Mouse (Mus musculus): ENCODE results near the gene Apoc3. TPM values are rescaled to one million over a fixed set of nuclear protein-coding genes. Genes with fewer than 3 reads are reported as not detected.

Apoc3 gene
- polyA plus RNA-seq, 1 experiment: 4,906 TPM

DNA sequence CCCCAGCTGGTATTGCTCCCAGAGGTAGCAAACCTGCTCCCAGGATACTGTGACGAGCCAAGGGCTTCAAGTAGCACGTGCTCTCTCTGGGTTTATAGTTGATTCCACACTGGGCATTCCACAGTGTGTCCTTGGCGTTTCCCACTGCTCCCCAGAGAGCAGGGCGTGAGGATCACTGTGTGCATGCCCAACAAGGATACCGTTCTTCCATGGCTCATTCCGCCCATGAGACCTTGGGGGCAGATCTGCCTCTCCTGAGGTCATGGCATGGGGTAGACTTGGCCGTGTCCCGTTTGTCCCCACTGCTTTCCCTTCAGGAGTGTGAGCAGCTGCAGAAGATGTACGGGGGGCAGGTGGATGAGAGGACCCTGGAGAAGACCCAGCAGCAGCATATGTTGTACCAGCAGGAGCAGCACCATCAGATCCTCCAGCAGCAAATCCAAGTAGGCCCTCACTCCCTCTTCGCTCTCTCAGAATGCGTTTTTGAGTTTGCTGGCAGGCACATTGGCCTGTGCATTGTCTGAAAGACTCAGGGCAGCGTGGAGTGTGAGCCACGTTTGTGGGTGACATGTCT lies 26.9 kb downstream of the Apoc3 start:
- H3K4me3 ChIP-seq (ENCODE audit: low read depth, low read length): no peak overlapping the region
- peaks cover 26% of the 10 kb centered on the region for H3K4me1 ChIP-seq (ENCODE audit: control insufficient read depth, insufficient read depth, insufficient read length, low read length)
- peaks cover 27% of the 10 kb centered on the region for H3K36me3 ChIP-seq (ENCODE audit: control insufficient read depth, insufficient read depth, low read length)
- no peak for TF ChIP-seq POLR2A (IDR thresholded peaks at IDR 0.05; ENCODE audit: low read depth, low read length)
- TF ChIP-seq CTCF (IDR thresholded peaks at IDR 0.05; ENCODE audit: extremely low read depth, insufficient read length, insufficient replicate concordance, low read depth, low read length): no peak
- H3K27ac ChIP-seq (ENCODE audit: insufficient read depth, low read depth, low read length): no peak overlapping the region
- 92% methylated on average over 13 of the region's 13 CpGs for WGBS
- no peaks in the 10 kb centered on the region for H3K27me3 ChIP-seq (ENCODE audit: control insufficient read depth, insufficient read depth, low read length)

- Histone ChIP-seq H3K27me3 (ENCODE audit: control insufficient read depth, insufficient read depth, low read length) (no peaks in the 10 kb centered on the region), H3K36me3 (ENCODE audit: control insufficient read depth, insufficient read depth, low read length) (peaks cover 27% of the 10 kb centered on the region), H3K4me3 (ENCODE audit: low read depth, low read length) (no peak overlapping the region), H3K27ac (ENCODE audit: insufficient read depth, low read depth, low read length) (peak overlapping the region; percentile 87), H3K4me1 (ENCODE audit: control insufficient read depth, insufficient read depth, insufficient read length, low read length) (peaks cover 26% of the 10 kb centered on the region)
- 79% methylated on average over 6 of the region's 6 CpGs for WGBS
- no peak for TF ChIP-seq CTCF (IDR thresholded peaks at IDR 0.05; ENCODE audit: extremely low read depth, insufficient read length, insufficient replicate concordance, low read depth, low read length)
- no peak for TF ChIP-seq POLR2A (IDR thresholded peaks at IDR 0.05; ENCODE audit: low read depth, low read length)
These were observed 28.0 kb downstream of the Apoc3 start for GRCm38 (mm10) chr9:46207501-46207869.

DNA sequence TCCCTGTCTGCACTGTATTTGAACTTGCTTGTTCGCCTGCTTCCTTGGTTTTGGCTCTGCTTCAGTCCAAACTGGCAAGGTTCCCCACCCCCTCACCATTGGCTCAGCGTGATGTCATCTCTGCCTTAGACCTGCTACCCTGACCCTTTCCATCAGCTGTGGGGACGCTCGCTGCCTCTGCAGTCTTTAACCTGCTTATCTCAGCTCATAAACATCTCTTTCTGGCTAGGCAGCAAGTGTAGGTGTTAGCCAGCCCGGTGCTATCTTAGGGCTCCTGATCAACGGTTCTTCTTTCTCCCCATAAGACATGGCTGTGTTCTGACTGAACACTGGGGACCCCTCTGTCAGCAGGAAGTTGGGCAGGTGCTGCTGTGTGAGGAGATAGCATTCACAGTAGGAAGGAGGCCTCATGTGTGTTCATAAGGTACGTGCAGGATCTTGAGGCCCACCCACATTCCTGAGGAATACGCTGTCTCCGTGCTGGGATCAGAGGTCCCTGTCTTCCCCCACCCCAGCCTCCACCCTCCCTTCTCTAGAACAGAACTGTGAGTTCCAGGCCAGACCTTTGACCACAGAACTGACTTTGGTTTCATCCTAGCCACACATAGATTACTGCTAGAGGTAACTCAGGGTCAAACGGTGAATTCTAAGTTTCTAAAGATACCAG lies 28.5 kb downstream of the Apoc3 start:
- TF ChIP-seq POLR2A (IDR thresholded peaks at IDR 0.05; ENCODE audit: low read depth, low read length) (peak; percentile 31; the same call in 1 of the 2 replicates), CTCF (IDR thresholded peaks at IDR 0.05; ENCODE audit: extremely low read depth, insufficient read length, insufficient replicate concordance, low read depth, low read length) (no peak)
- 25% methylated on average over 10 of the region's 10 CpGs for WGBS
- Histone ChIP-seq H3K36me3 (ENCODE audit: control insufficient read depth, insufficient read depth, low read length) (peaks cover 26% of the 10 kb centered on the region), H3K27me3 (ENCODE audit: control insufficient read depth, insufficient read depth, low read length) (no peaks in the 10 kb centered on the region), H3K4me1 (ENCODE audit: control insufficient read depth, insufficient read depth, insufficient read length, low read length) (peaks cover 26% of the 10 kb centered on the region), H3K4me3 (ENCODE audit: low read depth, low read length) (no peak overlapping the region), H3K27ac (ENCODE audit: insufficient read depth, low read depth, low read length) (peak overlapping the region; percentile 94)

GRCm38 (mm10) chr9:46199609-46200008 lies 35.8 kb downstream of the Apoc3 start:
- 56% methylated on average over 2 of the region's 2 CpGs for WGBS
- peaks cover 9% of the 10 kb centered on the region; the same call in 1 of the 2 replicates for H3K4me1 ChIP-seq (ENCODE audit: control insufficient read depth, insufficient read depth, insufficient read length, low read length)
- H3K4me3 ChIP-seq (ENCODE audit: low read depth, low read length): no peak overlapping the region
- TF ChIP-seq CTCF (IDR thresholded peaks at IDR 0.05; ENCODE audit: extremely low read depth, insufficient read length, insufficient replicate concordance, low read depth, low read length) (no peak), POLR2A (IDR thresholded peaks at IDR 0.05; ENCODE audit: low read depth, low read length) (no peak)
- H3K36me3 ChIP-seq (ENCODE audit: control insufficient read depth, insufficient read depth, low read length): peaks cover 42% of the 10 kb centered on the region
- no peak overlapping the region for H3K27ac ChIP-seq (ENCODE audit: insufficient read depth, low read depth, low read length)
- H3K27me3 ChIP-seq (ENCODE audit: control insufficient read depth, insufficient read depth, low read length): no peaks in the 10 kb centered on the region

DNA sequence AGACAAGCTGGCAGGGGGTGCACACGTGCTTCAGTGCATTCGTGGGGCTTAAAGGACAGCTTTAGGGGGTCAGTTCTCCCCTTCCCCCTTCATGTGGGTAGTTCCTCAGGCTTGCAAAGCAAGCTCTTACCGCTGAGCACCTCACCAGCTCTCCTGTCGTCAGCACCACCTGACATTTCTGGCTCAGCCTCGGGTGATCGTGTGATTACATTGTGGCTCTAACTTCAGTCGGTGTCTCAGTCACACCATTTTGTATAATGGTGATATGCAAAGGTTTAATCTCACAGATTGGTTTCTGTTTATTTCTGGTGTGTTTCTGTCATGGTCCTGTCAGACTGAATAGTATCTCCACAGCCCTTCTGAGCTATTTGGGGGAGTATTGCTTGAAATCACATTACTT lies 36.5 kb downstream of the Apoc3 start:
- H3K27ac ChIP-seq (ENCODE audit: insufficient read depth, low read depth, low read length): no peak overlapping the region
- H3K4me3 ChIP-seq (ENCODE audit: low read depth, low read length): no peak overlapping the region
- peaks cover 46% of the 10 kb centered on the region for H3K36me3 ChIP-seq (ENCODE audit: control insufficient read depth, insufficient read depth, low read length)
- TF ChIP-seq POLR2A (IDR thresholded peaks at IDR 0.05; ENCODE audit: low read depth, low read length) (no peak), CTCF (IDR thresholded peaks at IDR 0.05; ENCODE audit: extremely low read depth, insufficient read length, insufficient replicate concordance, low read depth, low read length) (no peak)
- no peaks in the 10 kb centered on the region for H3K27me3 ChIP-seq (ENCODE audit: control insufficient read depth, insufficient read depth, low read length)
- peaks cover 5% of the 10 kb centered on the region; the same call in 1 of the 2 replicates for H3K4me1 ChIP-seq (ENCODE audit: control insufficient read depth, insufficient read depth, insufficient read length, low read length)
- 86% methylated on average over 7 of the region's 7 CpGs for WGBS

GRCm38 (mm10) chr9:46198461-46198860 lies 37.0 kb downstream of the Apoc3 start:
- H3K27ac ChIP-seq (ENCODE audit: insufficient read depth, low read depth, low read length): no peak overlapping the region
- no peak overlapping the region for H3K4me3 ChIP-seq (ENCODE audit: low read depth, low read length)
- WGBS: 82% methylated on average over 9 of the region's 9 CpGs
- H3K36me3 ChIP-seq (ENCODE audit: control insufficient read depth, insufficient read depth, low read length): peaks cover 46% of the 10 kb centered on the region
- TF ChIP-seq CTCF (IDR thresholded peaks at IDR 0.05; ENCODE audit: extremely low read depth, insufficient read length, insufficient replicate concordance, low read depth, low read length) (no peak), POLR2A (IDR thresholded peaks at IDR 0.05; ENCODE audit: low read depth, low read length) (no peak)
- no peaks in the 10 kb centered on the region for H3K27me3 ChIP-seq (ENCODE audit: control insufficient read depth, insufficient read depth, low read length)
- H3K4me1 ChIP-seq (ENCODE audit: control insufficient read depth, insufficient read depth, insufficient read length, low read length): peaks cover 5% of the 10 kb centered on the region; the same call in 1 of the 2 replicates

- H3K4me3 ChIP-seq (ENCODE audit: low read depth, low read length): no peak overlapping the region
- peaks cover 5% of the 10 kb centered on the region; the same call in 1 of the 2 replicates for H3K4me1 ChIP-seq (ENCODE audit: control insufficient read depth, insufficient read depth, insufficient read length, low read length)
- WGBS: 72% methylated on average over 12 of the region's 12 CpGs
- peaks cover 37% of the 10 kb centered on the region for H3K36me3 ChIP-seq (ENCODE audit: control insufficient read depth, insufficient read depth, low read length)
- no peaks in the 10 kb centered on the region for H3K27me3 ChIP-seq (ENCODE audit: control insufficient read depth, insufficient read depth, low read length)
- H3K27ac ChIP-seq (ENCODE audit: insufficient read depth, low read depth, low read length): no peak overlapping the region
- TF ChIP-seq CTCF (IDR thresholded peaks at IDR 0.05; ENCODE audit: extremely low read depth, insufficient read length, insufficient replicate concordance, low read depth, low read length) (no peak), POLR2A (IDR thresholded peaks at IDR 0.05; ENCODE audit: low read depth, low read length) (no peak)
These were observed 38.7 kb downstream of the Apoc3 start for GRCm38 (mm10) chr9:46196699-46197169.
